12 mouse cellular contexts compared by ENCODE assay signal in the genomic region with DNA sequence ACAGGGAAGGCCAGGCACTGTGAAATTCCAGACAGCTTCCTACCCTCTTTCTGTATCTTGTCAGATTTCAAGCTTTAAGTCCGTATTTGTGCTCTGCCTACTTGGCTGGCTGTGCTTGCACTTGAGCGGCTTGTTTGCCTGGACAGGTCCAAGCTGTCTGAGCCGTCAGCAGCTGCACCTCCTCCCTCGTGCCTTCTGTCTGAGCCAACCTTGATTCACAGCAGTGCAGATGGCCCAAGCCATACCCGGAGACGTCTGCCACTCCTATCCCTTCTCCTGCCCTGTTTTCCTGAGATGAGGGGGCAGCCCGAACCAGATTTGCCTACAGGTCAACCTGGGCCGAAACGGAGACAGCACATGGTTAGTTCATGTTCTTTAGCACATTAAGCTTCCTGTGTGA. TPM values are rescaled to one million over a fixed set of nuclear protein-coding genes. Genes with fewer than 3 reads are reported as not detected.
DNase-seq lines count a peak whose midpoint lies in the region; ATAC-seq and TF ChIP-seq lines count a peak whose summit lies in the region.
"Had no signal": no experiment of that assay in that cellular context is flagged by ENCODE, and none has a peak within 500 bp of the region (broad histone marks: within the 10 kb centered on the region; RNA-seq: fewer than 3 reads in every experiment).

No protein-coding gene starts in this region.

- no peak overlapping the region for H3K9ac ChIP-seq in forebrain, postnatal 0 days
- no peak overlapping the region for H3K9ac ChIP-seq in hindbrain, embryonic 13.5 days
- H3K9ac ChIP-seq: liver, embryonic 13.5 days had no signal

- DNase-seq in frontal cortex, adult 2 months (ENCODE audit: extremely low spot score in 1 of 2, low spot score in 1 of 2): peak; percentile 81
- DNase-seq in frontal cortex, postnatal 10 days (ENCODE audit: low spot score in 2 of 2): no peak
- peak; percentile 78 to 81 for DNase-seq in right cerebral cortex, adult 2 months (ENCODE audit: low spot score in 2 of 2)
- DNase-seq in right cerebral cortex, postnatal 4 days: no peak
- DNase-seq in forebrain, postnatal 0 days: no peak
- peak; percentile 75 for DNase-seq in telencephalon, adult 2 months (ENCODE audit: low read depth, low spot score)
- no peak for DNase-seq in thymus, postnatal 4 days
- DNase-seq: kidney, postnatal 36 days; liver, embryonic 13.5 days; midbrain, embryonic 14.5 days had no signal

- TF ChIP-seq CTCF in forebrain, postnatal 0 days (IDR thresholded peaks at IDR 0.05; ENCODE audit: low read depth): no peak

- no peaks in the 10 kb centered on the region for H3K9me3 ChIP-seq in forebrain, postnatal 0 days (ENCODE audit: low read length)
- no peaks in the 10 kb centered on the region for H3K9me3 ChIP-seq in hindbrain, embryonic 13.5 days
- H3K9me3 ChIP-seq: liver, embryonic 13.5 days had no signal

- H3K4me3 ChIP-seq in forebrain, postnatal 0 days (ENCODE audit: low read depth, low read length): no peak overlapping the region
- H3K4me3 ChIP-seq in hindbrain, embryonic 13.5 days: no peak overlapping the region
- H3K4me3 ChIP-seq: liver, embryonic 13.5 days had no signal

- no peak overlapping the region for H3K4me2 ChIP-seq in forebrain, postnatal 0 days (ENCODE audit: low read depth)
- no peak overlapping the region for H3K4me2 ChIP-seq in hindbrain, embryonic 13.5 days
- H3K4me2 ChIP-seq: liver, embryonic 13.5 days had no signal

- no peak overlapping the region for H3K27ac ChIP-seq in forebrain, postnatal 0 days (ENCODE audit: low read depth, low read length)
- no peak overlapping the region for H3K27ac ChIP-seq in hindbrain, embryonic 13.5 days
- H3K27ac ChIP-seq: liver, embryonic 13.5 days had no signal

- H3K27me3 ChIP-seq in forebrain, postnatal 0 days (ENCODE audit: insufficient read depth, low read length): no peaks in the 10 kb centered on the region
- H3K27me3 ChIP-seq in hindbrain, embryonic 13.5 days: no peaks in the 10 kb centered on the region
- H3K27me3 ChIP-seq: liver, embryonic 13.5 days had no signal

- 0 out of 2 replicates have a peak, but pooled peaks have one; percentile 19 for ATAC-seq in forebrain, postnatal 0 days
- ATAC-seq in hindbrain, embryonic 13.5 days (ENCODE audit: low FRiP score): no peak

- 0 out of 2 replicates have a peak, but pooled peaks cover 4% of the 10 kb centered on the region for H3K4me1 ChIP-seq in forebrain, postnatal 0 days (ENCODE audit: insufficient read depth)
- H3K4me1 ChIP-seq in hindbrain, embryonic 13.5 days (replicated peaks): peaks cover 68% of the 10 kb centered on the region

- H3K36me3 ChIP-seq in forebrain, postnatal 0 days (ENCODE audit: insufficient read depth): peaks cover 35% of the 10 kb centered on the region
- peaks cover 62% of the 10 kb centered on the region for H3K36me3 ChIP-seq in hindbrain, embryonic 13.5 days

- 51% methylated on average over 9 of the region's 9 CpGs for WGBS in forebrain, postnatal 0 days
- 69% methylated on average over 9 of the region's 9 CpGs for WGBS in hindbrain, embryonic 13.5 days

RNA-seq across cellular contexts. Expression of a gene that starts 14.5 kb away (rescaled TPM):
- polyA plus RNA-seq in frontal cortex, adult 2 months (2012; rRNA removed): 46.0 and 49.3 TPM in 2 replicates
- 32.9 and 37.1 TPM in 2 replicates for total RNA-seq in forebrain, postnatal 0 days (2014; rRNA removed)
- polyA plus RNA-seq in forebrain, postnatal 0 days (2015; fragmentation: Nextera tagmentation; extraction: Ambion mirVana): 4.0 and 5.4 TPM in 2 replicates
- polyA plus RNA-seq in hindbrain, embryonic 13.5 days (2015; fragmentation: Nextera tagmentation; extraction: Ambion mirVana): 5.6 and 6.4 TPM in 2 replicates
- total RNA-seq: granulocyte monocyte progenitor cell, adult 5-6 weeks had no signal

Comparison
In these comparisons a context has a peak if more than half of its experiments do, and no peak if none do; other contexts are left out.
1. DNase-seq: peak in frontal cortex, adult 2 months (2 of 2), right cerebral cortex, adult 2 months (2 of 2) and telencephalon, adult 2 months (single experiment); none in frontal cortex, postnatal 10 days (0 of 2), right cerebral cortex, postnatal 4 days (single experiment), forebrain, postnatal 0 days (single experiment) and thymus, postnatal 4 days (single experiment).